Mouse (Mus musculus) retina, embryonic 14.5 days (tissue): Measurements from ENCODE around the gene Mindy1.

Experiments used
- DNase-seq: peaks from one replicate; pipeline ENCODE4 v3.0.0-alpha.2; 2015; ENCODE audit warnings: low spot score

Mindy1 gene

GRCm38 (mm10) chr3:95281216-95282126 lies at the start of gene Mindy1, which contains the start of gene Prune1:
Gene Mindy1 (plus strand): TSS chr3:95281345.
Gene Prune1 (minus strand): TSS chr3:95282076.
- peak; percentile 99 for DNase-seq

- no peak for DNase-seq
These were observed 48.4 kb upstream of the Mindy1 start for GRCm38 (mm10) chr3:95232771-95233170.

GRCm38 (mm10) chr3:95233303-95233980 lies 47.7 kb upstream of the Mindy1 start:
- DNase-seq = no peak

GRCm38 (mm10) chr3:95235386-95236301 lies 45.5 kb upstream of the Mindy1 start:
- DNase-seq = no peak

DNA sequence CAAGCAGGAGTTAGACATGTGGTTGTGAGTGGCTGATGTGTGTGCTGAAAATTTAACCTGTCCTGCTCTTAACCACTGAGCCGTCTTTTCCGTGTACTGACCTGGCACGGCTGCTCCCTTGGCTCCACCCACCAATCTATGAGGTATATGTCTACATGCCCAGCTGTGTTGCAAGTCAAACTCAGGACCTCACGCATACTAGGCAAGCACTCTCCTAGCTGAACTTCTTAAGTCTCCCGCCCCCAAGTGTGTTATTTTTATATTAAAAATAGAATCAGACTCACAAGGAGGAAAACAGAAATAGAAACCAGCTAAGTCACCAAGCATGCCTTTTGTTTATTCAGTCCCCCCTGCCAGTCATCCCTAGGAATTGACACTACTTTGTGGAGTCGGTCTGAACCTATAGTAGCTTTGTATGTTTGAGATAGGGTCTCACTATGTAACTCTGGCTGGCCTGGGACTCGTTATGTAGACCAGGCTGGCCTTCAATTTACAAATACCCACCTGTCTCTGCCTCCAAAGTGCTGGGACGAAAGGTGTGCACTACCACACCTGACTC lies 43.5 kb upstream of the Mindy1 start:
- DNase-seq = no peak

- no peak for DNase-seq
These were observed 42.1 kb upstream of the Mindy1 start for GRCm38 (mm10) chr3:95239022-95239421.

DNA sequence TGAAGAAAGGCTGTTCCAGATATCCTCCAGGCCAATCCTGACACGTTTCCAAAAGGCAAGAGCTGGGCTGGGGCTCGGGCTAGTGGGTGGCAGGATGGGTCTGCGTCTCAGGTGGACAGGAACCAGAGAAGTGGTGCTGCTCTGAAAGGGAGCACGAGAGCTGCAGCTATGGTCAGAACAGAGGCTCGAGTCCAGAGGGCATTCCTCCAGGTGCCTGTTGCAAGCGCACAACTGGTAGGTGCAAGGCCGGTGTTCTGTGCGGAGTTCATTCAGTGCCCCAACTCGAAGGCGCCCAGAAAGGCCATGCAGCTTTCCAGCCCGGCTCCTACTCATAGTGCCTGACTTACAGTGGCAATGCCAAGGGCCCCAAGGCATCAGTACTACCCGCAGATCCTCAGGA lies 41.2 kb upstream of the Mindy1 start:
- DNase-seq = no peak

GRCm38 (mm10) chr3:95240900-95241299 lies 40.2 kb upstream of the Mindy1 start:
- no peak for DNase-seq

DNA sequence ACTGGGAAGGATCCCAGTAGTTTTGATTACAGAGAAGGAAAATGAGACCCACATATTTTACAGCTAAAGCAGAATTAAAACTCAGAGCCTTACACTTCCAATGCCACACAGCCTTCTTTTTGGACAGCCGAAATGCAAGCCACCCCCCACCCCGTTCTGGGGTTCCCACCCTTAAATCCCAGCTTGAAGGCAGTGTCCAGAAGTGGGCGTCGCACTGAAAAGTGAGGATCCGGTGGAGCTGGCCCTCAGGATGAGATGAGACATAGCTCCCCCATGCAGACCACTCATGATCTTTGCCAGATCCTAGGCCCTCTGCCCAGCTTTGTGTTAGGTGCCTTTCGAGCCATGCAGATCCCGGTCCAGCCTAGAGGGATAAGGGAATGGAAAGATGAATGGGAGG lies 39.6 kb upstream of the Mindy1 start, which contains the start of gene Gm128:
TSS of gene Gm128 (minus strand) at position 101 of the 400 bp plus-strand sequence.
- no peak for DNase-seq

DNA sequence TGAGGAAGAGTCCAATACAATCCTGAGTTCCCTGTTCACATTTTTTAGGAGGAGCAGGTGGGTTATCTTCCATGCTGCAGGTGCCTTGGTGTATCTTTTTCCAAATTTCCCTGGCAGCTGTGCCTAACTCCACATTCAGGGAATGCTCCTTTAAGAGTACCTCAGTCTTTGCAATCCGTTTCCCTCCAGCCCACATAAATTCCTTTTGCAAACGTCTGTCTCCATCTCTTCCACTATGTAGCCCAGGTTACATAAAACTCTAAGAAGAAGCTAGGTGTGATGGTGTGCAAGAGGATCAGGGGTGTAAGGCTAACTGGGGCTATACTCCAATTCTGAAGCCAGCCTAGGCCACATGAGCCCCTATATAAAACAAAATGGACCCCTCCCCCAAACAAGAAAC lies 38.1 kb upstream of the Mindy1 start:
- no peak for DNase-seq

GRCm38 (mm10) chr3:95246465-95247231 lies 34.5 kb upstream of the Mindy1 start:
- DNase-seq = no peak

- DNase-seq = no peak
These were observed 33.3 kb upstream of the Mindy1 start for GRCm38 (mm10) chr3:95247660-95248336.

- no peak for DNase-seq
These were observed 30.8 kb upstream of the Mindy1 start for GRCm38 (mm10) chr3:95250361-95250760.

GRCm38 (mm10) chr3:95250783-95251424 lies 30.2 kb upstream of the Mindy1 start, which contains the start of gene Bnipl:
Gene Bnipl (minus strand): TSS chr3:95251193.
- DNase-seq = no peak

DNA sequence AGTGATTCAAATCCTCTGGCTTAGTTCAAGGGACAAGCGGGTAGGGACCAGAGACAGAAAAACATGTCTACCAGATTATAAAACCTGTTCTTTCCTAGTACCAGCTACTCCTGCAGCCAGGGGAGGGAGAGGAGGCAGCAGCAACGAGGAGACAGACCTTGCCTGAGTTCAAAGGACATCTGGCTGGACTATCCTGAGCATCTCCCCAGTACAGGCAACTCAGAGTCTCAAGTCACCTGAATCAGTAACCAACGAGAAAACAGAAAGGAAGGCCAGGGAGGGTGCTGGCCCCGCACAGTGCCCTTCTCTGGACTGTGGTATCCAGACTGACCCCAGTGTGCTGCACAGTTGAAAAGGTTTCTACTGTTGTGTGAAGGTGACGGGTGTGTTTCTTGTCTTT lies 24.2 kb upstream of the Mindy1 start:
- no peak for DNase-seq

- no peak for DNase-seq
These were observed 19.2 kb upstream of the Mindy1 start for GRCm38 (mm10) chr3:95261975-95262374.

DNA sequence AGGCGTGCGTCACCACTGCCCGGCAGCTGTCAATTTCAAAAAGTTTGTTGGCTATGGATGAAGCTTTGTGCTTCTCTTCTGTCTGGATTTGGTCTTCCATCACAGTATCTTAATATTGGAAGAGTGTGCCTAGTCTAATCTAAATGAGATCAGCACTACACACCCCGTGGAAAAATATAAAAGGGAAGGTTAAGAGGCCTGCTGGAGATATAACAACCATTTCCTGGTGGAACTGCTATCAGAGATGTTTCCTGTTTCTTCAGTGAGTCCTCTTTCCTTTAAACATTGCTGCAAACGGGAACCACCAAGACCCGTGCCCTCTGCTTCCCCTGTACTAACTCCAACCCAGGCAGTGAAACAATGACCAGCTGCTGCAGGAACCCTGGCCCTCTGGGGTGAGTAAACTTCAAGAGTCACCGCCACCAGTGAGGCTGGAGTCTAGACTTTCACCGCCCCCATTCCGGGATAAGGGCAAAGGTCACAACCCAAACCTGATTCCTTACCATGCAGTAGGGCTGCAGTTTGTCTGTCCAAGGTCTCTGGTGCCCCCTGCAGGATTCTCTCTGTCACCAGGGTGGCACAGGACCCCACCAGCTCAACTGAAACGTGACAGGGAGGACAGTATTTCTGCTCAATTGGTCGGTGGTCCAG lies 17.9 kb upstream of the Mindy1 start:
- peak; percentile 74 for DNase-seq

GRCm38 (mm10) chr3:95264724-95265123 lies 16.4 kb upstream of the Mindy1 start:
- no peak for DNase-seq

- no peak for DNase-seq
These were observed 15.1 kb upstream of the Mindy1 start for GRCm38 (mm10) chr3:95266052-95266451.
